Mouse (Mus musculus) neural tube, embryonic 11.5 days (tissue): ENCODE measurements around the gene Masp2. TPM values are rescaled to one million over a fixed set of nuclear protein-coding genes. Genes with fewer than 3 reads are reported as not detected.

ENCODE experiments used
- polyA plus RNA-seq: library from polyadenylated mRNA; unstranded; fragments of >200 nt; fragmentation: Nextera tagmentation; extraction: Ambion mirVana; gene quantifications from 2 replicates; pipeline ENCODE4 v1.2.1, GENCODE M21; 2014

The Masp2 gene
- polyA plus RNA-seq, 1 experiment from 2014 or later = 0.17 TPM

Other genes with a start within 250 kb of the Masp2 start
- 17.6 and 19.0 TPM in 2 replicates for gene Ubiad1, start 157.8 kb upstream of the Masp2 start, polyA plus RNA-seq
- 34.1 and 36.1 TPM in 2 replicates for gene Mtor, start 153.9 kb upstream of the Masp2 start, polyA plus RNA-seq
- 0.31 and 0.32 TPM in 2 replicates for gene Angptl7, start 102.1 kb upstream of the Masp2 start, polyA plus RNA-seq
- 102 and 108 TPM in 2 replicates for gene Exosc10, start 44.1 kb upstream of the Masp2 start, polyA plus RNA-seq
- 194 and 196 TPM in 2 replicates for gene Srm, start 11.1 kb upstream of the Masp2 start, polyA plus RNA-seq
- gene Tardbp, start 24.5 kb downstream of the Masp2 start, polyA plus RNA-seq = 179 and 211 TPM in 2 replicates
- gene Gm572, start 40.8 kb downstream of the Masp2 start, polyA plus RNA-seq = not detected in 2 replicates
- gene Casz1, start 201.9 kb downstream of the Masp2 start, polyA plus RNA-seq = 4.9 and 7.3 TPM in 2 replicates